Mouse (Mus musculus) forebrain, postnatal 0 days (tissue): ENCODE data around the gene Coro1b. TPM values are rescaled to one million over a fixed set of nuclear protein-coding genes. Genes with fewer than 3 reads are reported as not detected.
"Not testable (repeated sequence)": the region's sequence is repeated elsewhere in the genome, so short reads cannot be mapped to it uniquely, and the experiment has no call there.

Source experiments
- ATAC-seq: fragments of 200-750 bp; cut with Nextera tagmentation; 2 replicates; pipeline ENCODE4 v1.8.0; 2017; ENCODE audit warnings: mild to moderate bottlenecking, moderate library complexity
- DNase-seq: peaks from one replicate; pipeline ENCODE4 v3.0.0-alpha.2; 2015
- H3K27ac ChIP-seq: fragments of 300-500 bp; sonication (generic); 2 replicates; pipeline ENCODE4 v1.5.1; 2014; ENCODE audit warnings: low read depth, mild to moderate bottlenecking, antibody characterized with exemption, low read length, moderate library complexity, mixed read lengths
- H3K27me3 ChIP-seq: fragments of 300-500 bp; sonication (generic); 2 replicates; pipeline ENCODE4 v1.6.1; 2014; ENCODE audit warnings: mild to moderate bottlenecking, low read length, mixed read lengths; ENCODE audit not compliant: insufficient read depth
- H3K36me3 ChIP-seq: fragments of 300-500 bp; sonication (generic); 2 replicates; pipeline ENCODE4 v1.6.1; 2014; ENCODE audit warnings: mild to moderate bottlenecking, moderate library complexity; ENCODE audit not compliant: insufficient read depth
- H3K4me1 ChIP-seq: fragments of 300-500 bp; sonication (generic); 2 replicates; pipeline ENCODE4 v1.6.1; 2014; ENCODE audit warnings: antibody characterized with exemption; ENCODE audit not compliant: insufficient read depth
- H3K4me2 ChIP-seq: fragments of 300-500 bp; sonication (generic); 2 replicates; pipeline ENCODE4 v1.6.1; 2014; ENCODE audit warnings: low read depth, mild to moderate bottlenecking, moderate library complexity
- H3K4me3 ChIP-seq: fragments of 300-500 bp; sonication (generic); 2 replicates; pipeline ENCODE4 v1.5.1; 2014; ENCODE audit warnings: low read depth, low read length, mixed read lengths
- H3K9ac ChIP-seq: fragments of 300-500 bp; sonication (generic); 2 replicates; pipeline ENCODE4 v1.6.1; 2014; ENCODE audit warnings: mild to moderate bottlenecking
- H3K9me3 ChIP-seq: fragments of 300-500 bp; sonication (generic); 2 replicates; pipeline ENCODE4 v1.6.1; 2016; ENCODE audit warnings: low read length
- CTCF ChIP-seq: sonication (generic); IDR thresholded peaks from 2 replicates; pipeline ENCODE4 v1.5.1; 2016; ENCODE audit warnings: antibody characterized with exemption, control low read depth, low read depth
- WGBS: fragments of 180-500 bp; shearing (Covaris S2); extraction: QIAGEN DNeasy Blood & Tissue Kit; methylation state at CpG from one replicate; pipeline ENCODE4 v1.1.7; 2014; 5-methylcytosine and 5-hydroxymethylcytosine counted together
- polyA plus RNA-seq: library from polyadenylated mRNA; unstranded; fragments of >200 nt; fragmentation: Nextera tagmentation; extraction: Ambion mirVana; gene quantifications from 2 replicates; pipeline ENCODE4 v1.2.1, GENCODE M21; 2015
- total RNA-seq: library from RNA; depleted of rRNA; stranded (reverse); fragments of >200 nt; gene quantifications from 2 replicates; pipeline ENCODE4 v1.2.3, GENCODE M21; 2014

The Coro1b gene
- total and polyA plus RNA-seq, 2 experiments from 2014 or later: 106 to 182 TPM

GRCm38 (mm10) chr19:4119716-4120487 lies 28.5 kb upstream of the Coro1b start:
- H3K4me1 ChIP-seq: peaks cover 8% of the 10 kb centered on the region
- 89% methylated on average over 6 of the region's 6 CpGs for WGBS
- no peaks in the 10 kb centered on the region for H3K9me3 ChIP-seq
- no peak overlapping the region for H3K4me3 ChIP-seq
- peak overlapping the region; percentile 42 for H3K4me2 ChIP-seq
- DNase-seq (no peak), ATAC-seq (no peak)
- no peaks in the 10 kb centered on the region for H3K27me3 ChIP-seq
- H3K27ac ChIP-seq: no peak overlapping the region
- H3K9ac ChIP-seq: 0 out of 2 replicates have a peak overlapping the region, but pooled peaks have one; percentile 66
- TF ChIP-seq CTCF: no peak
- H3K36me3 ChIP-seq: peaks cover 30% of the 10 kb centered on the region

DNA sequence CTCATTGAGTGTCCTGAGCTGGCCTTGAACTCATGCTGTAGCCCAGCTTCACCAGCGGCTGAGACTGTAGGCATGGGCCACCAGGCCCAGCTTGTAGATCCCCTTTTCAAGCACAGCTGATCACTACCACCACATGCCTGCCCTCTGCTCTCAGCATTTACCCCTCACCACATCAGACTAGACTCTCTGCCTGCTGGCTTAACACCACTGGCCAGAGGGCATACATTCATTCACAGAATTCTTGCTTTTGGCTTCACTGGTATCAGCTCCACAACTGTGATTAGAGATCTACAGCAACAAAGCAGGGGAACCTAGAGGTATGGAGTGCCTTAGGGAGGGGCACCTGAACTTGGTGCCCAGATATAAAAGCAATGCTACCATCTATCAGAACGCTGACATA lies 27.9 kb upstream of the Coro1b start:
- Histone ChIP-seq H3K4me3 (peak overlapping the region; percentile 44), H3K4me2 (peak overlapping the region; percentile 42), H3K27me3 (no peaks in the 10 kb centered on the region), H3K36me3 (peaks cover 24% of the 10 kb centered on the region), H3K9me3 (no peaks in the 10 kb centered on the region), H3K4me1 (peaks cover 8% of the 10 kb centered on the region), H3K27ac (peak overlapping the region; percentile 76; the same call in 1 of the 2 replicates), H3K9ac (peak overlapping the region; percentile 66; the same call in 1 of the 2 replicates)
- DNase-seq: no peak
- no peak for ATAC-seq
- no peak for TF ChIP-seq CTCF
- 95% methylated on average over 2 of the region's 2 CpGs for WGBS

GRCm38 (mm10) chr19:4121097-4121805 lies 27.2 kb upstream of the Coro1b start:
- peaks cover 19% of the 10 kb centered on the region for H3K36me3 ChIP-seq
- peak overlapping the region; percentile 42 for H3K4me2 ChIP-seq
- no peaks in the 10 kb centered on the region for H3K27me3 ChIP-seq
- peaks cover 8% of the 10 kb centered on the region for H3K4me1 ChIP-seq
- peak; percentile 99 for DNase-seq
- peak overlapping the region; percentile 44 for H3K4me3 ChIP-seq
- peak overlapping the region; percentile 76 for H3K27ac ChIP-seq
- H3K9ac ChIP-seq: peak overlapping the region; percentile 66
- no peaks in the 10 kb centered on the region for H3K9me3 ChIP-seq
- WGBS: 2% methylated on average over 38 of the region's 38 CpGs
- ATAC-seq: peak; percentile 85
- no peak for TF ChIP-seq CTCF

DNA sequence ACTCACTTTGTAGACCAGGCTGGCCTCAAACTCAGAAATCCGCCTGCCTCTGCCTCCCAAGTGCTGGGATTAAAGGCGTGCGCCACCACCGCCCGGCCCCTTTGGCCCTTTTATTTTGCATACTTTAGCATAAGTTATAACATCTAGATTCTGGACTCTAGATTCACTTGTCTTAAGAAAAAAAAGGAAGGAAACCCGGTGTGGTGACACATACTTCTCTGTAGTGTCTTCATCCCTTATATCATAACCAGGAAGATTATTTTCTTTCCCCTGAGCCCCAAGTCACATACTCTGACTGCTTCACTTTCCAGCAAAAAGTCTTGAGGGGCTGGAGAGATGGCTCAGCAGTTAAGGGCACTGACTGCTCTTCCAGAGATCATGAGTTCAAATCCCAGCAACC lies 26.5 kb upstream of the Coro1b start:
- not testable (repeated sequence) for H3K4me2 ChIP-seq, H3K9ac ChIP-seq, H3K9me3 ChIP-seq, H3K4me3 ChIP-seq, H3K27ac ChIP-seq, H3K27me3 ChIP-seq, DNase-seq, ATAC-seq
- peaks cover 14% of the 10 kb centered on the region for H3K36me3 ChIP-seq
- WGBS: 63% methylated on average over 6 of the region's 6 CpGs
- H3K4me1 ChIP-seq: peaks cover 14% of the 10 kb centered on the region

GRCm38 (mm10) chr19:4122411-4123370 lies 25.7 kb upstream of the Coro1b start:
- ATAC-seq (no peak), DNase-seq (no peak)
- Histone ChIP-seq H3K4me2 (no peak overlapping the region), H3K27ac (no peak overlapping the region), H3K9ac (no peak overlapping the region), H3K4me3 (no peak overlapping the region), H3K4me1 (peaks cover 17% of the 10 kb centered on the region), H3K9me3 (no peaks in the 10 kb centered on the region), H3K36me3 (peaks cover 10% of the 10 kb centered on the region), H3K27me3 (no peaks in the 10 kb centered on the region)
- TF ChIP-seq CTCF: no peak
- WGBS: 82% methylated on average over 7 of the region's 7 CpGs

- Histone ChIP-seq H3K27me3 (no peaks in the 10 kb centered on the region), H3K4me1 (peaks cover 17% of the 10 kb centered on the region), H3K36me3 (peaks cover 17% of the 10 kb centered on the region), H3K27ac (no peak overlapping the region), H3K4me3 (no peak overlapping the region), H3K4me2 (no peak overlapping the region), H3K9me3 (no peaks in the 10 kb centered on the region), H3K9ac (no peak overlapping the region)
- no peak for DNase-seq
- WGBS: 88% methylated on average over 4 of the region's 4 CpGs
- ATAC-seq: no peak
- no peak for TF ChIP-seq CTCF
These were observed 24.0 kb upstream of the Coro1b start for GRCm38 (mm10) chr19:4124432-4124831.

- DNase-seq (peak; percentile 52), ATAC-seq (peak; percentile 16)
- Histone ChIP-seq H3K4me1 (peaks cover 15% of the 10 kb centered on the region), H3K27ac (peak overlapping the region; percentile 54; the same call in 1 of the 2 replicates), H3K36me3 (peaks cover 21% of the 10 kb centered on the region), H3K9ac (peak overlapping the region; percentile 92; the same call in 1 of the 2 replicates), H3K4me3 (peak overlapping the region; percentile 81), H3K4me2 (peak overlapping the region; percentile 65)
- WGBS: 8% methylated on average over 4 of the region's 4 CpGs
- not testable (repeated sequence) for H3K27me3 ChIP-seq, H3K9me3 ChIP-seq
These were observed 23.2 kb upstream of the Coro1b start for GRCm38 (mm10) chr19:4125268-4125667.
